Mouse (Mus musculus) G1E (cell line): ENCODE data around the gene Erf. TPM values are rescaled to one million over a fixed set of nuclear protein-coding genes. Genes with fewer than 3 reads are reported as not detected.

Experiments used
- ATAC-seq: 2 replicates; pipeline ENCODE4 v1.8.0; 2016; ENCODE audit warnings: mild to moderate bottlenecking; ENCODE audit not compliant: insufficient number of reproducible peaks, poor library complexity, low FRiP score, severe bottlenecking; ENCODE audit errors: extremely low read depth
- DNase-seq: peaks from one replicate; pipeline ENCODE4 v3.0.0; 2012; ENCODE audit warnings: low spot score
- H3K27me3 ChIP-seq: 2 replicates; pipeline ENCODE4 v1.6.1; 2012; ENCODE audit warnings: mild to moderate bottlenecking, low read length, inconsistent platforms; ENCODE audit not compliant: insufficient read depth
- H3K36me3 ChIP-seq: replicated peaks from 2 replicates; pipeline ENCODE3; 2012; ENCODE audit warnings: mild to moderate bottlenecking, inconsistent platforms
- H3K4me1 ChIP-seq: 2 replicates; pipeline ENCODE4 v1.6.1; 2012; ENCODE audit warnings: low read depth, low read length, inconsistent platforms, mixed read lengths; ENCODE audit not compliant: insufficient read depth
- H3K4me3 ChIP-seq: 2 replicates; pipeline ENCODE4 v1.5.1; 2012; ENCODE audit warnings: low read depth, mild to moderate bottlenecking, inconsistent platforms, low read length, moderate library complexity, mixed read lengths
- H3K9me3 ChIP-seq: replicated peaks from 2 replicates; pipeline ENCODE4 v1.6.1; 2012; ENCODE audit warnings: inconsistent platforms
- CTCF ChIP-seq: IDR thresholded peaks from 2 replicates; pipeline ENCODE4 v1.5.1; 2012; ENCODE audit warnings: low read depth, low read length, inconsistent platforms, mixed read lengths
- GATA1 ChIP-seq: IDR thresholded peaks from 2 replicates; pipeline ENCODE4 v1.6.1; 2012; ENCODE audit warnings: borderline replicate concordance, low read length, inconsistent platforms, mixed read lengths
- GATA2 ChIP-seq: IDR thresholded peaks from 2 replicates; pipeline ENCODE4 v1.6.1; 2012; ENCODE audit warnings: low read depth, low read length, inconsistent platforms, borderline replicate concordance
- POLR2AphosphoS5 ChIP-seq: IDR thresholded peaks from 2 replicates; pipeline ENCODE4 v1.6.1; 2012; ENCODE audit warnings: low read depth, low read length, inconsistent platforms; ENCODE audit not compliant: insufficient replicate concordance
- TAL1 ChIP-seq: conservative IDR thresholded peaks from 2 replicates; pipeline ENCODE4 v1.6.1; 2012; ENCODE audit warnings: low read depth, low read length, inconsistent platforms, mixed read lengths
- polyA plus RNA-seq: library from polyadenylated mRNA; stranded (reverse); fragments of >175 nt; gene quantifications from 2 replicates; pipeline ENCODE4 v1.2.3, GENCODE M21; 2012
- total RNA-seq, 2 experiments: library from RNA; stranded (forward) in 1 of 2; stranded (reverse) in 1 of 2; fragments of 200-1000 nt in 1 of 2; fragments of >200 nt in 1 of 2; fragmentation: Nextera tagmentation in 1 of 2; gene quantifications; 2 replicates each; pipeline ENCODE4 v1.2.3; 2014 to 2017

The Erf gene
- total and polyA plus RNA-seq, 3 experiments, result 6.9 to 97.7 (median 31.5) TPM

- Histone ChIP-seq H3K36me3 (peaks cover 46% of the 10 kb centered on the region), H3K4me1 (peaks cover 88% of the 10 kb centered on the region)
- TF ChIP-seq POLR2AphosphoS5 (no peak), CTCF (0 out of 2 replicates have a peak, but pooled peaks have one; percentile 14)
Measured at GRCm38 (mm10) chr7:25277998-25278340, 27.4 kb upstream of the Erf start.

GRCm38 (mm10) chr7:25277405-25277804 is 26.8 kb upstream of the Erf start:
- no peak for ATAC-seq
- TF ChIP-seq TAL1, result no peak
- TF ChIP-seq CTCF, result no peak
- TF ChIP-seq POLR2AphosphoS5, result no peak
- TF ChIP-seq GATA1, result no peak
- no peak for TF ChIP-seq GATA2
- Histone ChIP-seq H3K4me3 (peak overlapping the region; percentile 75; the same call in 1 of the 2 replicates), H3K9me3 (no peaks in the 10 kb centered on the region), H3K27me3 (no peaks in the 10 kb centered on the region), H3K36me3 (peaks cover 52% of the 10 kb centered on the region), H3K4me1 (peaks cover 90% of the 10 kb centered on the region)
- DNase-seq, result no peak

More at GRCm38 (mm10) chr7:25277998-25278340, 27.4 kb upstream of the Erf start:
- H3K9me3 ChIP-seq, result no peaks in the 10 kb centered on the region
- no peaks in the 10 kb centered on the region for H3K27me3 ChIP-seq
- ATAC-seq, result no peak
- DNase-seq, result no peak
- H3K4me3 ChIP-seq, result peak overlapping the region; percentile 75

GRCm38 (mm10) chr7:25275555-25276298 is 25.2 kb upstream of the Erf start:
- no peak for DNase-seq
- Histone ChIP-seq H3K36me3 (peaks cover 68% of the 10 kb centered on the region), H3K27me3 (no peaks in the 10 kb centered on the region), H3K4me1 (peaks cover 97% of the 10 kb centered on the region), H3K9me3 (no peaks in the 10 kb centered on the region), H3K4me3 (peak overlapping the region; percentile 61; the same call in 1 of the 2 replicates)
- ATAC-seq, result no peak
- TF ChIP-seq POLR2AphosphoS5 (no peak), TAL1 (no peak), CTCF (no peak), GATA2 (no peak), GATA1 (no peak)

GRCm38 (mm10) chr7:25274996-25275395 is 24.4 kb upstream of the Erf start:
- Histone ChIP-seq H3K27me3 (no peaks in the 10 kb centered on the region), H3K4me3 (peak overlapping the region; percentile 39; the same call in 1 of the 2 replicates), H3K36me3 (peaks cover 72% of the 10 kb centered on the region), H3K9me3 (no peaks in the 10 kb centered on the region), H3K4me1 (peaks cover 97% of the 10 kb centered on the region)
- ATAC-seq (no peak), DNase-seq (no peak)
- TF ChIP-seq GATA1 (no peak), TAL1 (no peak), CTCF (no peak), POLR2AphosphoS5 (no peak), GATA2 (no peak)

GRCm38 (mm10) chr7:25274571-25274970 is 24.0 kb upstream of the Erf start:
- Histone ChIP-seq H3K4me3 (peak overlapping the region; percentile 39; the same call in 1 of the 2 replicates), H3K4me1 (peaks cover 97% of the 10 kb centered on the region), H3K9me3 (no peaks in the 10 kb centered on the region), H3K27me3 (no peaks in the 10 kb centered on the region), H3K36me3 (peaks cover 76% of the 10 kb centered on the region)
- TF ChIP-seq GATA2 (no peak), GATA1 (no peak), CTCF (no peak), TAL1 (no peak), POLR2AphosphoS5 (no peak)
- peak; percentile 46 for DNase-seq
- ATAC-seq, result no peak

- ATAC-seq (no peak), DNase-seq (peak; percentile 44)
- Histone ChIP-seq H3K4me1 (peaks cover 98% of the 10 kb centered on the region), H3K27me3 (no peaks in the 10 kb centered on the region), H3K4me3 (peak overlapping the region; percentile 65; the same call in 1 of the 2 replicates), H3K36me3 (peaks cover 76% of the 10 kb centered on the region), H3K9me3 (no peaks in the 10 kb centered on the region)
- TF ChIP-seq POLR2AphosphoS5 (no peak), GATA1 (no peak), TAL1 (no peak), GATA2 (no peak), CTCF (no peak)
Measured at GRCm38 (mm10) chr7:25273259-25274241, 23.0 kb upstream of the Erf start.
